Mouse (Mus musculus) frontal cortex, adult (tissue): ENCODE measurements at regions not wholly inside any gene's neighbourhood (a gene's known extent, or its start where the extent isn't known, plus 50 kb on each side); places are given as distances from the start of the nearest gene placed in this dataset.

Source experiments
- ATAC-seq: cut with Nextera tagmentation; 2 replicates; pipeline ENCODE4 v1.9.2; 2017; ENCODE audit warnings: mild to moderate bottlenecking, moderate library complexity, mixed read lengths; ENCODE audit not compliant: low TSS enrichment

- ATAC-seq, result peak; percentile 55; the same call in 1 of the 2 replicates
Measured at GRCm38 (mm10) chrX:150709416-150709815, 52.0 kb upstream of the Tro start.
